11 mouse cellular contexts compared by ENCODE assay signal in genomic region chr7:144988856-144989255, GRCm38 (mm10).
"Had no signal": no experiment of that assay in that cellular context is flagged by ENCODE, and none has a peak within 500 bp of the region (broad histone marks: within the 10 kb centered on the region; RNA-seq: fewer than 3 reads in every experiment).

No protein-coding gene starts in this region.

- H3K4me1 ChIP-seq: kidney, embryonic 15.5 days; liver, embryonic 13.5 days; midbrain, embryonic 13.5 days had no signal

- DNase-seq: kidney, postnatal 14 days; left cerebral cortex, postnatal 4 days; liver; liver, embryonic 13.5 days; lung, adult 18-20 months; lung, postnatal 36 days; right cerebral cortex, adult 18-20 months; right cerebral cortex, postnatal 25 days; thymus, postnatal 4 days had no signal

- H3K27me3 ChIP-seq: kidney, embryonic 15.5 days; liver, embryonic 13.5 days; midbrain, embryonic 13.5 days had no signal

- H3K9me3 ChIP-seq: kidney, embryonic 15.5 days; liver, embryonic 13.5 days; midbrain, embryonic 13.5 days had no signal

- H3K9ac ChIP-seq: kidney, embryonic 15.5 days; liver, embryonic 13.5 days; midbrain, embryonic 13.5 days had no signal

- H3K27ac ChIP-seq: kidney, embryonic 15.5 days; liver, embryonic 13.5 days; midbrain, embryonic 13.5 days had no signal

- H3K36me3 ChIP-seq: kidney, embryonic 15.5 days; liver, embryonic 13.5 days; midbrain, embryonic 13.5 days had no signal

- ATAC-seq: midbrain, embryonic 13.5 days had no signal

- H3K4me2 ChIP-seq: kidney, embryonic 15.5 days; liver, embryonic 13.5 days; midbrain, embryonic 13.5 days had no signal

- H3K4me3 ChIP-seq: kidney, embryonic 15.5 days; liver, embryonic 13.5 days; midbrain, embryonic 13.5 days had no signal
